Mouse (Mus musculus) macrophage (primary cell): ENCODE measurements at regions not wholly inside any gene's neighbourhood (a gene's known extent, or its start where the extent isn't known, plus 50 kb on each side); places are given as distances from the start of the nearest gene placed in this dataset.

ENCODE experiments used
- H3K27ac ChIP-seq: fragments of 350-480 bp; formaldehyde crosslinking; 2 replicates; pipeline ENCODE4 v1.9.0; 2021
- H3K36me3 ChIP-seq: fragments of 350-480 bp; formaldehyde crosslinking; 2 replicates; pipeline ENCODE4 v1.9.0; 2021; ENCODE audit errors: inconsistent target
- H3K4me3 ChIP-seq: fragments of 350-480 bp; formaldehyde crosslinking; 2 replicates; pipeline ENCODE4 v1.9.0; 2021; ENCODE audit errors: inconsistent target
- H3K79me2 ChIP-seq: fragments of 350-480 bp; formaldehyde crosslinking; 2 replicates; pipeline ENCODE4 v1.9.0; 2021; ENCODE audit errors: inconsistent target
- WGBS: methylation state at CpG from one replicate; pipeline ENCODE4 v1.1.7; 2026; ENCODE audit warnings: inconsistent platforms; ENCODE audit not compliant: missing documents; 5-methylcytosine and 5-hydroxymethylcytosine counted together

GRCm38 (mm10) chr10:111779956-111780355 lies 192.5 kb upstream of the Krr1 start:
- Histone ChIP-seq H3K27ac (no peak overlapping the region), H3K36me3 (no peaks in the 10 kb centered on the region), H3K79me2 (no peaks in the 10 kb centered on the region), H3K4me3 (no peak overlapping the region)
- WGBS = 91% methylated on average over 7 of the region's 7 CpGs

DNA sequence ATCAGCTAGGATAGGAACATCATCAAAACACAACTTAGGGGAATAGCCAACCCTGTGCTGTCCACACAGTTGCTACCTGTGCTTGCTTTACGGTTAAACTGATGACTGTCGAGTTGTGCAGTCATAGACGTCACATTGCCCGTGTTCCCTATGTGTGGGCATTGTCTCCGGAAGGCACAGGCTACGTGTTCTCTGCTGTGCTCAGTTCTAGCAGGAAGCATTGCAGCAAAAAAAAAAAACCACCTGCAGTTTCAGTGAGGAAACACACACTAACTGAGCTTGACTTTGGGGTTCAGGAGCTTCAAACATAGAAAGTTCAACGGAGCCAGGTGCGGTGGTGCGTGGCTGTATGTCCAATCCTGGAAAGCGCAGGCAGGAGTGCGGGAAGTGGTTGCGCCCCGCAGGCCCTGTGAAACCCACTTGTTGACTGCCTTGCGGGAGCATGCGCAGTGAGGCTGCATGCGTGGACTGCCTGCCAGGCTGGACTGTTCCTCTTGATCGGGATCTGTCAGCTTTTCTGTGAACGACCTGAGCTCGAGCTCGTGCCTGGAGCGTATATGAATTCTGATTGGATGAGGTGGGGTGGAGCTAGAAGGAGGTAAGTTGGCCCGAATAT lies 190.2 kb upstream of the Krr1 start:
- WGBS = 19% methylated on average over 22 of the region's 22 CpGs
- H3K4me3 ChIP-seq = no peak overlapping the region
- no peaks in the 10 kb centered on the region for H3K79me2 ChIP-seq
- no peaks in the 10 kb centered on the region for H3K36me3 ChIP-seq
- H3K27ac ChIP-seq = no peak overlapping the region

DNA sequence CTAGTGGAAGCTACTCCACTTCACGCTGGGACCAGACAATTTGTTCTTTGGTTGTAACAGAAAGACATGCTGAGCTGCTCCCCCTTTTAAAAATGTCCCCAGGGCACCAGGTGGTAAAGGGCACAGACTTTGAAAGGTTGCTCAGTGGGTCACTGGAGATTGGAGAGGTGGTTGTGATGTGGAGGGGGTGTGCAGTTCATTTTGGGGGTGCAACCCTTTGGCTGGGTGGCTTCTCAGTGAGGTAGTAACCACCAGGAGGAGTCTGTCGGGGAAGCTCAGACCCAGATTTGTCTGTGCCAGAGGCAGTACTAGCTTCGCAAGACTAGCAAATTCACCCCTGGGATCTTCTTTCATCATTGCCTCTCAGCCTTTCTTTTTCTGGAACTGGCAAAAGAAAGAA lies 189.0 kb upstream of the Krr1 start:
- H3K27ac ChIP-seq = no peak overlapping the region
- 94% methylated on average over 3 of the region's 3 CpGs for WGBS
- no peaks in the 10 kb centered on the region for H3K36me3 ChIP-seq
- H3K4me3 ChIP-seq = no peak overlapping the region
- no peaks in the 10 kb centered on the region for H3K79me2 ChIP-seq

- H3K4me3 ChIP-seq = no peak overlapping the region
- H3K36me3 ChIP-seq = no peaks in the 10 kb centered on the region
- no peaks in the 10 kb centered on the region for H3K79me2 ChIP-seq
- H3K27ac ChIP-seq = no peak overlapping the region
- 88% methylated on average over 12 of the region's 12 CpGs for WGBS
Observed at GRCm38 (mm10) chr10:111784065-111784853, 188.2 kb upstream of the Krr1 start.

DNA sequence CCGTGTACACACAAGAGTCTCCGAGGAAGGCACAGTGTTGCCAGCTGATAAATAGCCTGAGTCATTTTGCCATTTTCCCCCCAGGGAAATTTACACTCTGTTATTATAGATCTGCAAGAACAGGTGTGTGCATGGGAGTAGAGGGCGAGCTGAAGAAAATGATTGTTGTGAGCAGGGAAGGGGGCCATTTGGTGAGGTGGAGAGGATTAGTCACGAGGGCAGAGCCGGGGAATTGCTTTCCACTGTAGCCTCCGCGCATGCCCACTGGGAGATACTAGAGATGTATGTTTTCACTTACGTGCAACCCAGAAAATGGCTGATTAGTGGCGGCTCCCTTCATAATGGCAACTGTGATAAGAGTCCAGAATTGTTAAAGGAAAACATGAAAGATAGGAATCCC lies 185.3 kb upstream of the Krr1 start:
- no peaks in the 10 kb centered on the region for H3K36me3 ChIP-seq
- H3K79me2 ChIP-seq = no peaks in the 10 kb centered on the region
- 91% methylated on average over 9 of the region's 9 CpGs for WGBS
- no peak overlapping the region for H3K27ac ChIP-seq
- no peak overlapping the region for H3K4me3 ChIP-seq

GRCm38 (mm10) chr10:111789264-111789663 lies 183.2 kb upstream of the Krr1 start:
- Histone ChIP-seq H3K36me3 (no peaks in the 10 kb centered on the region), H3K4me3 (no peak overlapping the region), H3K79me2 (no peaks in the 10 kb centered on the region), H3K27ac (no peak overlapping the region)
- WGBS = 94% methylated on average over 9 of the region's 9 CpGs

DNA sequence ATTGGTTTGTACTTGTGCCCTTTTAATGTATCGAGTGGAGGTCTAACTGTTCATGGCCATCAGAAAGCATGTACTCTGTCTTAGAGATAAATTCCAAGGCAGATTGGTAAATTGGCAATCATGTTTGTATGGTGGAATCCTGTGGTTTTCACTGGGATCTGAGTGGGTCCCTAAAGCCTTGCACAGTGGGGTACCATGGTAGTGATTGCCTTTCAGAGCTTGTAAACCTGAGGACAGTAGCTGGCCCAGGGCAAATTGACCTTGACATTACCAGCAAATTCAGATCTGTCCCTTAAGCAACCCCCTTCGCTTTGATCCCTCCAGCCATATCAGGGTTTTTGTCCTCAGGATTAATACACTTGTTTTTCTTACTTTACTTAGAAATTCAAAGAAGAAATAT lies 181.6 kb upstream of the Krr1 start:
- Histone ChIP-seq H3K79me2 (no peaks in the 10 kb centered on the region), H3K4me3 (no peak overlapping the region), H3K27ac (no peak overlapping the region), H3K36me3 (no peaks in the 10 kb centered on the region)
- 97% methylated on average over 2 of the region's 2 CpGs for WGBS

GRCm38 (mm10) chr10:111795056-111795455 lies 177.4 kb upstream of the Krr1 start:
- H3K27ac ChIP-seq = no peak overlapping the region
- WGBS = 89% methylated on average over 4 of the region's 5 CpGs
- H3K36me3 ChIP-seq = no peaks in the 10 kb centered on the region
- H3K79me2 ChIP-seq = no peaks in the 10 kb centered on the region
- no peak overlapping the region for H3K4me3 ChIP-seq

GRCm38 (mm10) chr10:111795756-111796155 lies 176.7 kb upstream of the Krr1 start:
- Histone ChIP-seq H3K36me3 (no peaks in the 10 kb centered on the region), H3K79me2 (no peaks in the 10 kb centered on the region), H3K4me3 (no peak overlapping the region), H3K27ac (no peak overlapping the region)
- WGBS = 60% methylated on average over 3 of the region's 3 CpGs

DNA sequence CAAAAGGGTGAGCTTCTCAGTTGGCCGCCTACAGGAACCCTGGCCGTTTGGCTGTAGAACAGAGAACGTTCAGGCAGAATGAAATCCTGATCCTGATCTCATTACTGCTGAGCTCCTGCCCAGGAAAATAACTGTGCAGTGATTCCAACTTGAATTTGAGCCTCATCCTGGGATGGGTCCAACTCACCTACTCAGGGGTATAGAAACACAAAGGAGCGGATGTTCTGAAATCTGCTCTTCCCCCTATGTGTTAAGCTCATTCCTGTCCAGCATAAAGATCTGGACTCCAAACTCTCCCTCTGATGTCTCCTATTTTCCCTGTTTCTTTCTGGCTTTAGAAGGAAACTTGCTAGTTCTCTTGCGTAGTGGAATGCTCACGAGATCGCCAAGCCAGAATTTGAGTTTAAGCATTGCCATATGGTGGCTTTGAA lies 173.6 kb upstream of the Krr1 start:
- 91% methylated on average over 7 of the region's 7 CpGs for WGBS
- Histone ChIP-seq H3K36me3 (no peaks in the 10 kb centered on the region), H3K79me2 (no peaks in the 10 kb centered on the region), H3K4me3 (no peak overlapping the region), H3K27ac (no peak overlapping the region)

- 91% methylated on average over 13 of the region's 14 CpGs for WGBS
Observed at GRCm38 (mm10) chr10:111799850-111800589, 172.4 kb upstream of the Krr1 start.

GRCm38 (mm10) chr10:111800590-111800935 lies 171.9 kb upstream of the Krr1 start:
- WGBS = 96% methylated on average over 2 of the region's 3 CpGs
- H3K4me3 ChIP-seq = no peak overlapping the region
- H3K36me3 ChIP-seq = no peaks in the 10 kb centered on the region
- no peak overlapping the region for H3K27ac ChIP-seq
- H3K79me2 ChIP-seq = no peaks in the 10 kb centered on the region

More at GRCm38 (mm10) chr10:111799850-111800589, 172.4 kb upstream of the Krr1 start:
- Histone ChIP-seq H3K79me2 (no peaks in the 10 kb centered on the region), H3K4me3 (no peak overlapping the region), H3K36me3 (no peaks in the 10 kb centered on the region), H3K27ac (no peak overlapping the region)

- Histone ChIP-seq H3K36me3 (no peaks in the 10 kb centered on the region), H3K79me2 (no peaks in the 10 kb centered on the region), H3K4me3 (no peak overlapping the region), H3K27ac (no peak overlapping the region)
- 90% methylated on average over 12 of the region's 12 CpGs for WGBS
Observed at GRCm38 (mm10) chr10:111801021-111801793, 171.3 kb upstream of the Krr1 start.

- Histone ChIP-seq H3K27ac (no peak overlapping the region), H3K79me2 (no peaks in the 10 kb centered on the region), H3K4me3 (no peak overlapping the region), H3K36me3 (no peaks in the 10 kb centered on the region)
- 91% methylated on average over 12 of the region's 12 CpGs for WGBS
Observed at GRCm38 (mm10) chr10:111801794-111802359, 170.6 kb upstream of the Krr1 start.
